Mouse (Mus musculus) B cell, adult 2 months (primary cell): ENCODE results near the gene Gm5168.
"Not testable (repeated sequence)": the region's sequence is repeated elsewhere in the genome, so short reads cannot be mapped to it uniquely, and the experiment has no call there.

Source experiments
- DNase-seq, 2 experiments: peaks; one replicate each; pipeline ENCODE4 v3.0.0; 2022

Gm5168 gene

DNA sequence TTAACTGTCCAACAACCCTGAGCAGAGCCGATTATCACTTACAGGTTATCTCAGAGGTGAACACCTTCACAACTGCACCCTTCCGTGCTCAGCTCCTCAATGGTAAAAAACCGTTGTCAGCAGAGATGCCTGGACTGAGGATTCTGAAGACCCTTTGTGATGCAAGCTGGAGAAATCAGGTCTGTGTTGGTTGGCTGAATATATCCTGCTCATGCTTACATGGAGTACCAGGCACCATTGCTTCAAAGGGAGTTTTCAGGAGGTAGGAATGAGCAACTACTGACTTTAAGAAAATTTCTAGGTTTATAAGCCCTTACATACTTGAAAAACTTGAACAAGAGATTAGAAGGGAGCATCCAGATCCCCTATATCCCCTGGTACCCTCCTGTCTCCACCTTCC, at the start of gene Gm5168:
Gm5168 (minus strand) TSS at position 101 of the 400 bp plus-strand sequence.
- DNase-seq, result not testable (repeated sequence)
